Mouse (Mus musculus): ENCODE measurements around the gene Proser3. TPM values are rescaled to one million over a fixed set of nuclear protein-coding genes. Genes with fewer than 3 reads are reported as not detected.
A peak's percentile ranks its signal among the peaks of the same experiment; 100 is the strongest.

Gene Proser3
- polyA plus RNA-seq, 2 experiments: 9.4 to 31.8 TPM

- Histone ChIP-seq H3K27ac (replicated peaks; ENCODE audit: low read depth, low read length) (peak overlapping the region; percentile 98), H3K9me3 (ENCODE audit: control insufficient read depth, low read length) (no peaks in the 10 kb centered on the region), H3K4me2 (replicated peaks; ENCODE audit: low read depth, low read length, severe bottlenecking) (peak overlapping the region; percentile 95), H3K4me1 (ENCODE audit: control insufficient read depth, insufficient read depth, low read length) (peaks cover 11% of the 10 kb centered on the region), H3K9ac (ENCODE audit: low read depth, low read length, severe bottlenecking) (peak overlapping the region; percentile 66), H3K4me3 (replicated peaks; ENCODE audit: low read length) (peak overlapping the region; percentile 71), H3K36me3 (ENCODE audit: control insufficient read depth, insufficient read depth, low read length) (peaks cover 42% of the 10 kb centered on the region), H3K27me3 (ENCODE audit: control insufficient read depth, insufficient read depth, low read length) (no peaks in the 10 kb centered on the region)
- 5% methylated on average over 21 of the region's 23 CpGs for WGBS
- DNase-seq (ENCODE audit: low spot score) (peak; percentile 51), ATAC-seq (ENCODE audit: low FRiP score, low read depth) (no peak)
- TF ChIP-seq POLR2A (IDR thresholded peaks at IDR 0.05; ENCODE audit: borderline replicate concordance, extremely low read depth, insufficient read depth, insufficient read length): 0 out of 2 replicates have a peak, but pooled peaks have one; percentile 23
Observed at GRCm38 (mm10) chr7:30553021-30553589, 1.0 kb upstream of the Proser3 start.

- peak overlapping the region; percentile 98 for H3K27ac ChIP-seq (replicated peaks; ENCODE audit: low read depth, low read length)
- peak overlapping the region; percentile 71 for H3K4me3 ChIP-seq (replicated peaks; ENCODE audit: low read length)
- H3K4me2 ChIP-seq (replicated peaks; ENCODE audit: low read depth, low read length, severe bottlenecking): peak overlapping the region; percentile 44
- H3K9me3 ChIP-seq (ENCODE audit: control insufficient read depth, low read length): no peaks in the 10 kb centered on the region
- no peak for TF ChIP-seq POLR2A (IDR thresholded peaks at IDR 0.05; ENCODE audit: borderline replicate concordance, extremely low read depth, insufficient read depth, insufficient read length)
- peaks cover 39% of the 10 kb centered on the region for H3K36me3 ChIP-seq (ENCODE audit: control insufficient read depth, insufficient read depth, low read length)
- DNase-seq (ENCODE audit: low spot score) (peak; percentile 87), ATAC-seq (ENCODE audit: low FRiP score, low read depth) (peak; percentile 80)
- peaks cover 11% of the 10 kb centered on the region for H3K4me1 ChIP-seq (ENCODE audit: control insufficient read depth, insufficient read depth, low read length)
- H3K27me3 ChIP-seq (ENCODE audit: control insufficient read depth, insufficient read depth, low read length): no peaks in the 10 kb centered on the region
- peak overlapping the region; percentile 76 for H3K9ac ChIP-seq (ENCODE audit: low read depth, low read length, severe bottlenecking)
- WGBS: 2% methylated on average over 10 of the region's 10 CpGs
Observed at GRCm38 (mm10) chr7:30551445-30552101, 526 bp downstream of the Proser3 start.

GRCm38 (mm10) chr7:30550603-30551002, 1.5 kb downstream of the Proser3 start:
- Histone ChIP-seq H3K4me2 (replicated peaks; ENCODE audit: low read depth, low read length, severe bottlenecking) (no peak overlapping the region), H3K27me3 (ENCODE audit: control insufficient read depth, insufficient read depth, low read length) (no peaks in the 10 kb centered on the region), H3K27ac (replicated peaks; ENCODE audit: low read depth, low read length) (no peak overlapping the region), H3K9ac (ENCODE audit: low read depth, low read length, severe bottlenecking) (no peak overlapping the region), H3K4me1 (ENCODE audit: control insufficient read depth, insufficient read depth, low read length) (peaks cover 11% of the 10 kb centered on the region), H3K9me3 (ENCODE audit: control insufficient read depth, low read length) (no peaks in the 10 kb centered on the region), H3K4me3 (replicated peaks; ENCODE audit: low read length) (no peak overlapping the region), H3K36me3 (ENCODE audit: control insufficient read depth, insufficient read depth, low read length) (peaks cover 39% of the 10 kb centered on the region)
- DNase-seq (ENCODE audit: low spot score) (no peak), ATAC-seq (ENCODE audit: low FRiP score, low read depth) (no peak)
- no peak for TF ChIP-seq POLR2A (IDR thresholded peaks at IDR 0.05; ENCODE audit: borderline replicate concordance, extremely low read depth, insufficient read depth, insufficient read length)
- WGBS: 95% methylated on average over 1 of the region's 1 CpGs

- Histone ChIP-seq H3K9ac (ENCODE audit: low read depth, low read length, severe bottlenecking) (no peak overlapping the region), H3K9me3 (ENCODE audit: control insufficient read depth, low read length) (no peaks in the 10 kb centered on the region), H3K27ac (replicated peaks; ENCODE audit: low read depth, low read length) (no peak overlapping the region), H3K4me3 (replicated peaks; ENCODE audit: low read length) (no peak overlapping the region), H3K36me3 (ENCODE audit: control insufficient read depth, insufficient read depth, low read length) (peaks cover 34% of the 10 kb centered on the region), H3K4me1 (ENCODE audit: control insufficient read depth, insufficient read depth, low read length) (peaks cover 11% of the 10 kb centered on the region), H3K4me2 (replicated peaks; ENCODE audit: low read depth, low read length, severe bottlenecking) (no peak overlapping the region), H3K27me3 (ENCODE audit: control insufficient read depth, insufficient read depth, low read length) (no peaks in the 10 kb centered on the region)
- WGBS: 80% methylated on average over 2 of the region's 2 CpGs
- no peak for TF ChIP-seq POLR2A (IDR thresholded peaks at IDR 0.05; ENCODE audit: borderline replicate concordance, extremely low read depth, insufficient read depth, insufficient read length)
- no peak for DNase-seq (ENCODE audit: low spot score)
- no peak for ATAC-seq (ENCODE audit: low FRiP score, low read depth)
Observed at GRCm38 (mm10) chr7:30549880-30550279, 2.2 kb downstream of the Proser3 start.

- H3K27me3 ChIP-seq (ENCODE audit: control insufficient read depth, insufficient read depth, low read length): no peaks in the 10 kb centered on the region
- no peak overlapping the region for H3K27ac ChIP-seq (replicated peaks; ENCODE audit: low read depth, low read length)
- H3K9me3 ChIP-seq (ENCODE audit: control insufficient read depth, low read length): no peaks in the 10 kb centered on the region
- H3K36me3 ChIP-seq (ENCODE audit: control insufficient read depth, insufficient read depth, low read length): peaks cover 57% of the 10 kb centered on the region
- no peaks in the 10 kb centered on the region for H3K4me1 ChIP-seq (ENCODE audit: control insufficient read depth, insufficient read depth, low read length)
- no peak for ATAC-seq (ENCODE audit: low FRiP score, low read depth)
- H3K4me2 ChIP-seq (replicated peaks; ENCODE audit: low read depth, low read length, severe bottlenecking): no peak overlapping the region
- H3K4me3 ChIP-seq (replicated peaks; ENCODE audit: low read length): no peak overlapping the region
- 98% methylated on average over 2 of the region's 2 CpGs for WGBS
- no peak for TF ChIP-seq POLR2A (IDR thresholded peaks at IDR 0.05; ENCODE audit: borderline replicate concordance, extremely low read depth, insufficient read depth, insufficient read length)
- no peak overlapping the region for H3K9ac ChIP-seq (ENCODE audit: low read depth, low read length, severe bottlenecking)
- no peak for DNase-seq (ENCODE audit: low spot score)
Observed at GRCm38 (mm10) chr7:30544327-30544726, 7.8 kb downstream of the Proser3 start.

Measured in limb, embryonic 14.5 days (tissue).